Mouse (Mus musculus): ENCODE measurements around the gene Fut8. TPM values are rescaled to one million over a fixed set of nuclear protein-coding genes. Genes with fewer than 3 reads are reported as not detected.

The Fut8 gene
- polyA plus RNA-seq, 1 experiment from 2014 or later: 15.2 TPM

- no peak overlapping the region for H3K4me3 ChIP-seq (ENCODE audit: control insufficient read depth in 1 of 2, insufficient read depth in 1 of 2, low read depth in 1 of 2, low read length in 2 of 2)
- H3K27me3 ChIP-seq (ENCODE audit: control insufficient read depth, insufficient read depth, low read length): no peaks in the 10 kb centered on the region
- WGBS: 80% methylated on average over 3 of the region's 3 CpGs
- no peak overlapping the region for H3K27ac ChIP-seq (replicated peaks in 1 of 2; ENCODE audit: control insufficient read depth in 1 of 2, insufficient read depth in 1 of 2, low read depth in 2 of 2, low read length in 2 of 2)
- H3K9ac ChIP-seq (ENCODE audit: low read length): no peak overlapping the region
- H3K36me3 ChIP-seq (ENCODE audit: control insufficient read depth, insufficient read depth, low read length): no peaks in the 10 kb centered on the region
- H3K4me1 ChIP-seq (ENCODE audit: control insufficient read depth in 2 of 2, insufficient read depth in 2 of 2, low read length in 2 of 2): peaks cover 0 to 2% of the 10 kb centered on the region in 2 experiments; a peak in 1 of 4 replicates
- H3K4me2 ChIP-seq (ENCODE audit: low read length): no peak overlapping the region
- no peaks in the 10 kb centered on the region for H3K9me3 ChIP-seq (ENCODE audit: control insufficient read depth, low read length)
- ATAC-seq (ENCODE audit: insufficient number of reproducible peaks, insufficient read depth, low FRiP score, low read depth): no peak
These were observed 188.2 kb downstream of the Fut8 start for GRCm38 (mm10) chr12:77426093-77426492.

GRCm38 (mm10) chr12:77428165-77428564, 190.2 kb downstream of the Fut8 start:
- H3K4me2 ChIP-seq (ENCODE audit: low read length): no peak overlapping the region
- no peak overlapping the region for H3K27ac ChIP-seq (replicated peaks in 1 of 2; ENCODE audit: control insufficient read depth in 1 of 2, insufficient read depth in 1 of 2, low read depth in 2 of 2, low read length in 2 of 2)
- no peak for ATAC-seq (ENCODE audit: insufficient number of reproducible peaks, insufficient read depth, low FRiP score, low read depth)
- H3K27me3 ChIP-seq (ENCODE audit: control insufficient read depth, insufficient read depth, low read length): no peaks in the 10 kb centered on the region
- H3K4me3 ChIP-seq (ENCODE audit: control insufficient read depth in 1 of 2, insufficient read depth in 1 of 2, low read depth in 1 of 2, low read length in 2 of 2): no peak overlapping the region
- no peak overlapping the region for H3K9ac ChIP-seq (ENCODE audit: low read length)
- WGBS: 45% methylated on average over 1 of the region's 1 CpGs
- no peaks in the 10 kb centered on the region for H3K36me3 ChIP-seq (ENCODE audit: control insufficient read depth, insufficient read depth, low read length)
- peaks cover 0 to 2% of the 10 kb centered on the region in 2 experiments; a peak in 1 of 4 replicates for H3K4me1 ChIP-seq (ENCODE audit: control insufficient read depth in 2 of 2, insufficient read depth in 2 of 2, low read length in 2 of 2)
- H3K9me3 ChIP-seq (ENCODE audit: control insufficient read depth, low read length): no peaks in the 10 kb centered on the region

GRCm38 (mm10) chr12:77429381-77429780, 191.5 kb downstream of the Fut8 start:
- Histone ChIP-seq H3K27me3 (ENCODE audit: control insufficient read depth, insufficient read depth, low read length) (no peaks in the 10 kb centered on the region), H3K27ac (replicated peaks in 1 of 2; ENCODE audit: control insufficient read depth in 1 of 2, insufficient read depth in 1 of 2, low read depth in 2 of 2, low read length in 2 of 2) (no peak overlapping the region), H3K4me1 (ENCODE audit: control insufficient read depth in 2 of 2, insufficient read depth in 2 of 2, low read length in 2 of 2) (peaks cover 0 to 2% of the 10 kb centered on the region in 2 experiments; a peak in 1 of 4 replicates), H3K9me3 (ENCODE audit: control insufficient read depth, low read length) (no peaks in the 10 kb centered on the region), H3K4me3 (ENCODE audit: control insufficient read depth in 1 of 2, insufficient read depth in 1 of 2, low read depth in 1 of 2, low read length in 2 of 2) (no peak overlapping the region), H3K36me3 (ENCODE audit: control insufficient read depth, insufficient read depth, low read length) (no peaks in the 10 kb centered on the region), H3K4me2 (ENCODE audit: low read length) (no peak overlapping the region), H3K9ac (ENCODE audit: low read length) (no peak overlapping the region)
- no peak for ATAC-seq (ENCODE audit: insufficient number of reproducible peaks, insufficient read depth, low FRiP score, low read depth)

- Histone ChIP-seq H3K27me3 (ENCODE audit: control insufficient read depth, insufficient read depth, low read length) (no peaks in the 10 kb centered on the region), H3K27ac (replicated peaks in 1 of 2; ENCODE audit: control insufficient read depth in 1 of 2, insufficient read depth in 1 of 2, low read depth in 2 of 2, low read length in 2 of 2) (no peak overlapping the region), H3K4me1 (ENCODE audit: control insufficient read depth in 2 of 2, insufficient read depth in 2 of 2, low read length in 2 of 2) (no peaks in the 10 kb centered on the region), H3K36me3 (ENCODE audit: control insufficient read depth, insufficient read depth, low read length) (no peaks in the 10 kb centered on the region), H3K4me2 (ENCODE audit: low read length) (no peak overlapping the region), H3K9ac (ENCODE audit: low read length) (no peak overlapping the region), H3K4me3 (ENCODE audit: control insufficient read depth in 1 of 2, insufficient read depth in 1 of 2, low read depth in 1 of 2, low read length in 2 of 2) (no peak overlapping the region), H3K9me3 (ENCODE audit: control insufficient read depth, low read length) (no peaks in the 10 kb centered on the region)
- no peak for ATAC-seq (ENCODE audit: insufficient number of reproducible peaks, insufficient read depth, low FRiP score, low read depth)
- WGBS: 44% methylated on average over 2 of the region's 2 CpGs
These were observed 198.8 kb downstream of the Fut8 start for GRCm38 (mm10) chr12:77436733-77437132.

- H3K4me2 ChIP-seq (ENCODE audit: low read length): no peak overlapping the region
- no peak for ATAC-seq (ENCODE audit: insufficient number of reproducible peaks, insufficient read depth, low FRiP score, low read depth)
- H3K27me3 ChIP-seq (ENCODE audit: control insufficient read depth, insufficient read depth, low read length): no peaks in the 10 kb centered on the region
- H3K36me3 ChIP-seq (ENCODE audit: control insufficient read depth, insufficient read depth, low read length): no peaks in the 10 kb centered on the region
- H3K9ac ChIP-seq (ENCODE audit: low read length): no peak overlapping the region
- no peaks in the 10 kb centered on the region for H3K9me3 ChIP-seq (ENCODE audit: control insufficient read depth, low read length)
- H3K27ac ChIP-seq (replicated peaks in 1 of 2; ENCODE audit: control insufficient read depth in 1 of 2, insufficient read depth in 1 of 2, low read depth in 2 of 2, low read length in 2 of 2): no peak overlapping the region
- H3K4me1 ChIP-seq (ENCODE audit: control insufficient read depth in 2 of 2, insufficient read depth in 2 of 2, low read length in 2 of 2): peaks cover 0 to 3% of the 10 kb centered on the region in 2 experiments; a peak in 1 of 4 replicates
- no peak overlapping the region for H3K4me3 ChIP-seq (ENCODE audit: control insufficient read depth in 1 of 2, insufficient read depth in 1 of 2, low read depth in 1 of 2, low read length in 2 of 2)
- 83% methylated on average over 2 of the region's 2 CpGs for WGBS
These were observed 212.9 kb downstream of the Fut8 start for GRCm38 (mm10) chr12:77450816-77451215.

GRCm38 (mm10) chr12:77466178-77466577, 228.3 kb downstream of the Fut8 start:
- H3K27me3 ChIP-seq (ENCODE audit: control insufficient read depth, insufficient read depth, low read length): no peaks in the 10 kb centered on the region
- H3K4me1 ChIP-seq (ENCODE audit: control insufficient read depth in 2 of 2, insufficient read depth in 2 of 2, low read length in 2 of 2): no peaks in the 10 kb centered on the region
- H3K36me3 ChIP-seq (ENCODE audit: control insufficient read depth, insufficient read depth, low read length): no peaks in the 10 kb centered on the region
- no peak overlapping the region for H3K27ac ChIP-seq (replicated peaks in 1 of 2; ENCODE audit: control insufficient read depth in 1 of 2, insufficient read depth in 1 of 2, low read depth in 2 of 2, low read length in 2 of 2)
- H3K9ac ChIP-seq (ENCODE audit: low read length): no peak overlapping the region
- WGBS: 89% methylated on average over 1 of the region's 1 CpGs
- H3K9me3 ChIP-seq (ENCODE audit: control insufficient read depth, low read length): no peaks in the 10 kb centered on the region
- no peak for ATAC-seq (ENCODE audit: insufficient number of reproducible peaks, insufficient read depth, low FRiP score, low read depth)
- H3K4me2 ChIP-seq (ENCODE audit: low read length): no peak overlapping the region
- no peak overlapping the region for H3K4me3 ChIP-seq (ENCODE audit: control insufficient read depth in 1 of 2, insufficient read depth in 1 of 2, low read depth in 1 of 2, low read length in 2 of 2)

GRCm38 (mm10) chr12:77479931-77480330, 242.0 kb downstream of the Fut8 start:
- Histone ChIP-seq H3K4me1 (ENCODE audit: control insufficient read depth in 2 of 2, insufficient read depth in 2 of 2, low read length in 2 of 2) (peaks cover 4 to 10% of the 10 kb centered on the region in 2 experiments), H3K27me3 (ENCODE audit: control insufficient read depth, insufficient read depth, low read length) (peaks cover 33% of the 10 kb centered on the region), H3K9ac (ENCODE audit: low read length) (no peak overlapping the region), H3K27ac (replicated peaks in 1 of 2; ENCODE audit: control insufficient read depth in 1 of 2, insufficient read depth in 1 of 2, low read depth in 2 of 2, low read length in 2 of 2) (no peak overlapping the region), H3K36me3 (ENCODE audit: control insufficient read depth, insufficient read depth, low read length) (peaks cover 6% of the 10 kb centered on the region; the same call in 1 of the 2 replicates), H3K9me3 (ENCODE audit: control insufficient read depth, low read length) (no peaks in the 10 kb centered on the region), H3K4me3 (ENCODE audit: control insufficient read depth in 1 of 2, insufficient read depth in 1 of 2, low read depth in 1 of 2, low read length in 2 of 2) (no peak overlapping the region), H3K4me2 (ENCODE audit: low read length) (no peak overlapping the region)
- WGBS: 92% methylated on average over 2 of the region's 2 CpGs
- no peak for ATAC-seq (ENCODE audit: insufficient number of reproducible peaks, insufficient read depth, low FRiP score, low read depth)

GRCm38 (mm10) chr12:77481153-77481552, 243.2 kb downstream of the Fut8 start:
- Histone ChIP-seq H3K36me3 (ENCODE audit: control insufficient read depth, insufficient read depth, low read length) (no peaks in the 10 kb centered on the region), H3K4me3 (ENCODE audit: control insufficient read depth in 1 of 2, insufficient read depth in 1 of 2, low read depth in 1 of 2, low read length in 2 of 2) (no peak overlapping the region), H3K4me1 (ENCODE audit: control insufficient read depth in 2 of 2, insufficient read depth in 2 of 2, low read length in 2 of 2) (peaks cover 4 to 10% of the 10 kb centered on the region in 2 experiments), H3K9me3 (ENCODE audit: control insufficient read depth, low read length) (no peaks in the 10 kb centered on the region), H3K9ac (ENCODE audit: low read length) (no peak overlapping the region), H3K27me3 (ENCODE audit: control insufficient read depth, insufficient read depth, low read length) (peaks cover 45% of the 10 kb centered on the region), H3K4me2 (ENCODE audit: low read length) (no peak overlapping the region), H3K27ac (replicated peaks in 1 of 2; ENCODE audit: control insufficient read depth in 1 of 2, insufficient read depth in 1 of 2, low read depth in 2 of 2, low read length in 2 of 2) (no peak overlapping the region)
- no peak for ATAC-seq (ENCODE audit: insufficient number of reproducible peaks, insufficient read depth, low FRiP score, low read depth)
- WGBS: 91% methylated on average over 1 of the region's 1 CpGs

All from heart, embryonic 14.5 days (tissue).